Mouse (Mus musculus) layer of hippocampus, adult 8-10 months (tissue): ENCODE results near the gene Dlec1. TPM values are rescaled to one million over a fixed set of nuclear protein-coding genes. Genes with fewer than 3 reads are reported as not detected.

Source experiments
- DNase-seq, 2 experiments: peaks; one replicate each; pipeline ENCODE4 v3.0.0; 2022; ENCODE audit warnings: low spot score in 2 of 2
- total RNA-seq, 4 experiments: library from RNA; stranded (reverse); gene quantifications; 2 replicates each; pipeline ENCODE4 v1.2.4; 2022

The Dlec1 gene
- total RNA-seq, 4 experiments from 2014 or later: 2.9 to 10.3 (median 3.9) TPM

- no peak for DNase-seq
Observed at GRCm38 (mm10) chr9:119138836-119139235, 36.6 kb downstream of the Dlec1 start.

DNA sequence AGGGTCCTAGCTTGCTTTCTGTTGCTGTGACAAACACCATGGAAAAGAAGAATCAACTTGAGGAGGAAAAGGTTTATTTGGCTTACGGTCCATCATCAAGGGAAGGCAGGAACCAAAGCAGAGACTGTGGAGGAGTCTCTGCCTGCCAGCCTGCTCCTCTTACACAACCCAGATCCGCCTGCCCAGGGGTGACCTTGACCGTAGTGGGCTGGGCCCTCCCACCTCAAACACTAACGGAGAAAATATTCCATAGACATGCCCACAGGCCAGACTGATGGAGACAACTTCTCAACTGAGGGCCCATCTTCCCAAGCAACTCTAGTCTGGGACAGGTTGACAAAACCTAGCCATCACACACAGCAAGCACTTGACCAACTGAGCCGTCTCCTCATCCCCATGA is 39.8 kb downstream of the Dlec1 start:
- no peak for DNase-seq

GRCm38 (mm10) chr9:119143372-119143771 is 41.1 kb downstream of the Dlec1 start:
- DNase-seq: no peak

GRCm38 (mm10) chr9:119144696-119145095 is 42.4 kb downstream of the Dlec1 start:
- DNase-seq: no peak

- no peak for DNase-seq
Observed at GRCm38 (mm10) chr9:119145137-119145536, 42.9 kb downstream of the Dlec1 start.

- DNase-seq: no peak
Observed at GRCm38 (mm10) chr9:119145638-119146037, 43.4 kb downstream of the Dlec1 start.

GRCm38 (mm10) chr9:119146098-119146770 is 44.0 kb downstream of the Dlec1 start:
- no peak for DNase-seq

DNA sequence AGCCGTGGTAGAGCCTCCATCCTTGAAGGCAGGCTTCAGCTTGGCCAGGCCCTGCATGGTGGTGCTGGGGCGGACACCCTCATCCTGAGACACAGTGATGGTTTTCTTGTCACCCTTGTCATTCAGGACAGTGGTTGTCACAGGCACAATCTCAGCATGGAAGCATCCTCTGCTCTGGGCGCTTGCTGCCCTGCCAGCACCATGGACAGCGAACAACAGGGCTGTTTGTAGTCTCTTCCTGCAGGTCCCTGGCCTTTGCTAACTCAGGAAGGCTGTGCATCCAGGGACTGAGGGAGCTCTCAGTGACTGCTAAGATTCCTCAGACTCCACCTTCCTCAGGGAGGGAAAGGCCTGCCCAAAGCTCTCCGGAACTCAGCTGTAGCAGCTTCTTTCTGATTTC is 47.3 kb downstream of the Dlec1 start:
- DNase-seq: no peak

DNA sequence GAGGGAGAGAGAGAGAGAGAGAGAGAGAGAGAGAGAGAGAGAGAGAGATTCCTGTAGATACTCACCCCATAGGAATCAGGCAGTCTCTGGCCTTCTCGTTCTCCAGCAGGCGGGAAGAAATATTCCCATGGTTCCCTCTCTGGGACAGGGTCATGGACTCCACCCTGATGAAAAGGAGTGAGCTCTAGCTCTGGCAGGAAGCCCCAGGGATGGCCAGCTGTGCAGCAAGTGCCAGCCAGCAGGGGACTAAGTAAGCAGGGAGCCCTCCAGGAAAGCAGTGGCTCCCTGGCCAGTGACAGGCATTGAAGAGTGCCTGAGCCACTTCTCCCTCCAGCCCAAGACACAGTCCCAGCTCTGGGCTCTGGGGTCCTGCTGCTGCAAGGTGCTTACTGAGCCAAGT is 49.5 kb downstream of the Dlec1 start:
- no peak for DNase-seq

DNA sequence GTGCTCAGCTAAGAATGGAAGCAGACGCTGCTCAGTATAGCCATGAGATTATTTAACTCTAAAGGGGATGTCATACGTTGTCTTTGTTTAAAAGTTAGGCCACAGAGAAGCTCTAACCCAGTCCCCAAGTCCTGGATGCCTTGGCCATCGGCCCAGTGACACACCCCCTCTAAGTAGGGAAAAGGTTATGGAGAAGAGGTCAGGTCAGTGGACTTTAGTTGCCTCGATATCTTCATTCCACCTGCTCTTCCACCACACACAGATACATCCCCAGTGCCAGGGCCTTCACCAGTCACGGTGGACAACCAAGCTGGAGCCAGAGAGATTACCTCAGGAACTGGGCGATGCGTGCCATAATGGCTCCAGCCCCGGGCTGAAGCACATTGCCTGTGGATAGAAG is 53.1 kb downstream of the Dlec1 start:
- DNase-seq: no peak

DNA sequence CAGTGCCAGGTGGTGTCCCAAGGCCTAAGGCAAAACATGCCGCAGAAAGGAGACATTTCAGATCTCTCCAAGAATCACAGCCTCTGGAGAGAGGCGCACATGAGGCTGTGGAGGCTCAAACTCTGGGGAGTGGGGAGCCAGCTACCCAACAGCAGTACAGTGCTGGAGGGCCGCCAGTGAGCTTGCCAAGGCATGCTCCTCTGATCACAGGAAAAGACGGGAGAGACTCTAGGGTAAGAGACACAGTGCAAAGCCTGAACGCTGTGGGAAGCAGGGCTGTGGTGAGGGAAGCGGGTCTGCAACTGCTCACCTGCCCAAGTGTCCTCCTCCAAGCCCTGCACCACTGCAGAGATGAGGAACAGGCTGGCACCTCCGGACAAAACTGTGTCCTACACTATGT is 53.5 kb downstream of the Dlec1 start:
- no peak for DNase-seq

DNA sequence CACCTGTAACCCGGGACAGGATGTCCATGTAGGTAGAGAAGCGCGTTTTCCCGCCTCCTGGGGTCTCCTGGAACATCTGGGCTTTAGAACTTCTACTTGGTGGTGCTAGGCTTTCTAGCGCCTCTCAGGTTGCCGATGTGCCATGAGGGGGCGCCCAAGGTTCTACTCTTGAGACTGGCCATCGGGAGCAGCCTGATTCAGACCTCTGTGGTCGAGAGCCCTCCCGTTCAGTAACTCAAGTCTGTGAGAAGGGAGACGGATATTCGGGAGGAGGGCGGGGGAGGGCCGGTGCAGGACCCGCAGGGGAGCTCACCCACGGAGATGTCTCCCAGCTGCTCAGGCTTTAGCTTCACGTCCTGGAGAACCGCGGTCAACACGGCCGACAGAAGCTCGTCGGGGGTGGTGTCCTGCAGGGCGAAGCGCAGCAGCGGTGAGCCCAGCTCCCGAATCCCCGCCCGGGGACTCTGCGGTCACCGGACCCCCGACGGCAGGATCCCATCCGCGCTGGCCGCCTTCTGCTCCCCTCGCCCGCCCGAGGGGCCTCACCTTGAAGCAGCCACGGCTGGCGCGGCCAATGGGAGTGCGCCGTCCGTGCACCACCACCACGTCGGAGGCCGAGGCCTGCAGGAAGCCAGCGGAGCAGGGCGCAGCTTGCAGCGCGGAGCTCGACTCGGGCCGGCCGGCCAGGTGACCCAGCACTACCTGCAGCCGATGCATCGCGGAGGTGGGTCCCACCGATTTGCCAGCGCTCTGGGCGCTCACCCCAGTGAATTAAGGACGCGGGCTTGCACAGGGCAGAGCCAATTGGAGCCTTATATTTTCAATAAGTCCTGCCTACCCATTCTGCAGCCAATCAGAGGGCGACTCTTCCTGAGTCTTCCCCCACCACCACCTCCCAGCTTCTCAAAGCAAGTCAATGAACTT is 54.3 kb downstream of the Dlec1 start, which contains the start of gene Acaa1b:
Gene Acaa1b (minus strand): TSS at position 816 of the 924 bp plus-strand sequence.
- peak; percentile 29 to 60 for DNase-seq

DNA sequence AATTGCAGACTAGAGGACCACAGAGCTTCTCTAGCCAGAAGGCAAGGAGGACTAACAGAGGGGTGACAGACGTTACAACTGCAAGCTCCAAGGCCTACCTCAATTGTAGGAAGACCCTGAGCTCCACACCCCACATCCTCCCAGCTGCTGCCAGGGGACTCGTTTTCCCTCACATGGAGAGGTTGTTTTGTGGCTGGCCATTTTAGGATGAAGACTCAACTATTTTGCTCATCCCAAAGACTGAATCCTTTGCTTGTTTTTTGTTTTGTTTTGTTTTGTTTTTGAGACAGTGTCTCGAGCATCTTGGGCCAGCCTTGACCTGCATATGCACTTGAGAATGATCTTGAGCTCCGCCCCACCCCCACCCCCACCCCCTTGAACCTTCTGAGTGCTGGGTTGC is 56.6 kb downstream of the Dlec1 start, which contains the start of gene Gm47289:
Gene Gm47289 (plus strand): TSS at position 301 of the 400 bp plus-strand sequence.
- DNase-seq: no peak

DNA sequence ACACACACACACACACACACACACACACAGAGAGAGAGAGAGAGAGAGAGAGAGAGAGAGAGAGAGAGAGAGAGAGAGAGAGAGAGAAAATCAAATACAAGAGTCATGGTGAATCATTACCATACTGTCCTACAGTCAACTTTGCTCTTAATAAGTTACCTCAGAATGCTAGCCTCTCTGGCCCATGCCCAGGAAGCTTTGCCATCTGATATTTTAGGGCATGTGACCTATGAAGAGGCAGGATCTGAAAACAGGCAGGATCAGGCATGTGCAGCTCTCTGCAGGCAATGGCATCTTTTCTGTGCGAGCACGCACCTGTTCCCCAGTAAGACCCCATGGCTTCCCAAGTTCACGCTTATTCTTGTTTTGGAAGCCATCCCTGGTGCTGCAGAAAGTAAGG is 58.4 kb downstream of the Dlec1 start:
- no peak for DNase-seq

GRCm38 (mm10) chr9:119164743-119165142 is 62.5 kb downstream of the Dlec1 start:
- DNase-seq: no peak

DNA sequence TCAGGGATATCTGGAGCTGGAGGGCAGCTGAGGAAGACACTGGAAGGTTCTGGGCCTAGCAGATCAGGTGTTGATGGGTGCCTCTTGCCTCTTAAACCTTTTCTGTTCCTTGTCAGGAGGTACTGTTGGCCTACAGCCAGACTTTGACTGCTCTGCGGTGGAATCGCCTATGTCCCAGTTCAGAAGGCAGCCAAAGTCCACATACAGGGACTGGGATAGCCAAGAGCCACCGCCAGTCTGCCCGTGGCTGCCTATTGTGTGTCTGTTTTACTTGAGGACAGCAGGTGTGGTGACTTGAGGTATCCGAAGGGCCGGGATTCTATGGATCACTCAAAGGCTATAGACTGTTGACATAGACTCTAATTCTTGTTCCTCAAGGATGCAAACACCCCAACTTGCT is 63.3 kb downstream of the Dlec1 start:
- no peak for DNase-seq

- no peak for DNase-seq
Observed at GRCm38 (mm10) chr9:119167608-119168007, 65.3 kb downstream of the Dlec1 start.

DNA sequence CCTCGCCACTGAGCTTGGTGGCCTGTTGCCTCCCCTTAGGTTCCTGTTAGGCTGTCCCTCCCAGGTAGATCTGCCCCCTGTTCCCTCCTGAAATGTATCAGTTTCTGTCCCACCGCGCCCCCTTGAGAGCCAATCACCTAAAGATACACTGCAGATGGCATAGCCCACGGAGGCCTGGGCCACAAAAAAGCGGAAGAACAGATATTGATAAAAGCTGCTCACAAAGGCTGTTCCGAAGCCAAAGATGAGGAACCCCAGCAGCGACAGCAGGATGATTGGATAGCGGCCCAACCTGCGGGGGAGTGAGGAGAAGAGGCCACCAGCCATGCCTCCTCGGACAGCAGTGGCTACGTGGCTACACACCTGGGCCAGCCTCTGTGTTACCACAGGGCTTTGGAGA is 77.0 kb downstream of the Dlec1 start:
- no peak for DNase-seq

DNA sequence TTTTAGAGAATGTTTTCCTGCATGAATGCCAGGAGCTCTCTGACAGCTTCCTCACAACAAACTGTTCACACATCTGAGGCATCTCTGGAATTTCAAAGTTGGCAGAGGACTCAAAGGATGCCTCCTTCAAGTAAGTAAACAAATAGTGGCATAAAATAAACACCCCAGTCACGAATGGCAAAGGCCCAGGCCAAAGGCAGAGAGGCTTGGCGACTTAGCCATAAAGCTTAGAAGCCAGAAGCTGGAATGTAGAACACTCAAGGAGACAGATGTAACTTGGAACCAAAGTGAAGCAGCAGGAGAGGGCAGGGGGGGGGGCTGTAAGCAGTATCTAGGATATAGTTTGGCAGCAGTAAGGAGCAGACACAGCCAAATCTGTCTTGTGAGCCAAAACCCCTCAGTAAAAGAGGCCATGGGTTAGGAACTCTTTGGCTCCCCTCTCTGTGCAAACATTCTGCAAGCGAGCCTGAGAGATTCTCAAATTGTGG is 79.0 kb downstream of the Dlec1 start:
- peak in 1 of 2 experiments; percentile 9 for DNase-seq

GRCm38 (mm10) chr9:119192202-119192990 is 90.1 kb downstream of the Dlec1 start:
- peak in 1 of 2 experiments; percentile 21 for DNase-seq
